Mouse (Mus musculus) midbrain, embryonic 14.5 days (tissue): ENCODE results near the gene Olfr1389. TPM values are rescaled to one million over a fixed set of nuclear protein-coding genes. Genes with fewer than 3 reads are reported as not detected.
"Not testable (repeated sequence)": the region's sequence is repeated elsewhere in the genome, so short reads cannot be mapped to it uniquely, and the experiment has no call there.

Experiments
- ATAC-seq: fragments of 200-750 bp; cut with Nextera tagmentation; 2 replicates; pipeline ENCODE4 v1.8.0; 2017; ENCODE audit warnings: moderate number of reproducible peaks, moderate library complexity; ENCODE audit not compliant: low FRiP score, low TSS enrichment
- DNase-seq: peaks from one replicate; pipeline ENCODE4 v3.0.0-alpha.2; 2015
- H3K27ac ChIP-seq: fragments of 300-500 bp; sonication (generic); replicated peaks from 2 replicates; pipeline ENCODE4 v1.5.1; 2014; ENCODE audit warnings: mild to moderate bottlenecking, low read depth, low read length, moderate library complexity
- H3K27me3 ChIP-seq: fragments of 300-500 bp; sonication (generic); 2 replicates; pipeline ENCODE4 v1.6.1; 2014; ENCODE audit warnings: low read length, control low read depth, mixed read lengths; ENCODE audit not compliant: control insufficient read depth, insufficient read depth
- H3K36me3 ChIP-seq: fragments of 300-500 bp; sonication (generic); 2 replicates; pipeline ENCODE4 v1.6.1; 2014; ENCODE audit warnings: low read length, control low read depth; ENCODE audit not compliant: control insufficient read depth, insufficient read depth
- H3K4me1 ChIP-seq: fragments of 300-500 bp; sonication (generic); 2 replicates; pipeline ENCODE4 v1.6.1; 2014; ENCODE audit warnings: mild to moderate bottlenecking, antibody characterized with exemption, low read length, control low read depth; ENCODE audit not compliant: control insufficient read depth, insufficient read depth
- H3K4me2 ChIP-seq: fragments of 300-500 bp; sonication (generic); 2 replicates; pipeline ENCODE4 v1.6.1; 2014; ENCODE audit warnings: mild to moderate bottlenecking, low read length, moderate library complexity
- H3K4me3 ChIP-seq: fragments of 300-500 bp; sonication (generic); replicated peaks from 2 replicates; pipeline ENCODE4 v1.5.1; 2014; ENCODE audit warnings: low read depth, low read length
- H3K9ac ChIP-seq: fragments of 300-500 bp; sonication (generic); replicated peaks from 2 replicates; pipeline ENCODE4 v1.6.1; 2014; ENCODE audit warnings: mild to moderate bottlenecking, low read length, moderate library complexity
- H3K9me3 ChIP-seq: fragments of 300-500 bp; sonication (generic); 2 replicates; pipeline ENCODE4 v1.6.1; 2016; ENCODE audit warnings: low read length, control low read depth, mixed read lengths; ENCODE audit not compliant: control insufficient read depth
- WGBS: fragments of 180-500 bp; shearing (Covaris S2); extraction: QIAGEN DNeasy Blood & Tissue Kit; methylation state at CpG from one replicate; pipeline ENCODE4 v1.1.7; 2014; 5-methylcytosine and 5-hydroxymethylcytosine counted together
- polyA plus RNA-seq: library from polyadenylated mRNA; unstranded; fragments of >200 nt; fragmentation: Nextera tagmentation; extraction: Ambion mirVana; gene quantifications from 2 replicates; pipeline ENCODE4 v1.2.1, GENCODE M21; 2014

The Olfr1389 gene
- not detected in 2 replicates for polyA plus RNA-seq

GRCm38 (mm10) chr11:49422767-49423166, at the start of gene Olfr1389:
Gene Olfr1389 (plus strand): TSS chr11:49423067.
- no peak for DNase-seq
- 89% methylated on average over 2 of the region's 2 CpGs for WGBS
- H3K4me1 ChIP-seq = no peaks in the 10 kb centered on the region
- no peak within 1 kb of the TSS for H3K27ac ChIP-seq
- no peaks in the 10 kb centered on the region for H3K9me3 ChIP-seq
- no peak for ATAC-seq
- no peaks in the 10 kb centered on the region for H3K36me3 ChIP-seq
- H3K4me3 ChIP-seq = no peak within 1 kb of the TSS
- no peak within 1 kb of the TSS for H3K9ac ChIP-seq
- no peaks in the 10 kb centered on the region for H3K27me3 ChIP-seq
- H3K4me2 ChIP-seq = no peak within 1 kb of the TSS

- no peaks in the 10 kb centered on the region for H3K36me3 ChIP-seq
- no peaks in the 10 kb centered on the region for H3K9me3 ChIP-seq
- no peak overlapping the region for H3K27ac ChIP-seq
- no peaks in the 10 kb centered on the region for H3K4me1 ChIP-seq
- ATAC-seq = no peak
- no peak overlapping the region for H3K4me2 ChIP-seq
- no peak overlapping the region for H3K9ac ChIP-seq
- DNase-seq = no peak
- H3K27me3 ChIP-seq = no peaks in the 10 kb centered on the region
- H3K4me3 ChIP-seq = no peak overlapping the region
These were observed 39.7 kb upstream of the Olfr1389 start for GRCm38 (mm10) chr11:49383133-49383532.

GRCm38 (mm10) chr11:49386118-49386517, 36.7 kb upstream of the Olfr1389 start:
- not testable (repeated sequence) for H3K27ac ChIP-seq, H3K36me3 ChIP-seq, H3K9me3 ChIP-seq, H3K9ac ChIP-seq, ATAC-seq, H3K4me1 ChIP-seq, H3K4me3 ChIP-seq, DNase-seq, H3K27me3 ChIP-seq, H3K4me2 ChIP-seq
- WGBS = 90% methylated on average over 7 of the region's 7 CpGs

- not testable (repeated sequence) for H3K36me3 ChIP-seq, H3K27ac ChIP-seq, H3K27me3 ChIP-seq, ATAC-seq, H3K4me2 ChIP-seq, H3K9ac ChIP-seq, H3K9me3 ChIP-seq, DNase-seq, H3K4me3 ChIP-seq, H3K4me1 ChIP-seq
- WGBS = 79% methylated on average over 1 of the region's 1 CpGs
These were observed 30.2 kb upstream of the Olfr1389 start for GRCm38 (mm10) chr11:49392707-49393106.

- DNase-seq = no peak
- no peaks in the 10 kb centered on the region for H3K9me3 ChIP-seq
- H3K27me3 ChIP-seq = no peaks in the 10 kb centered on the region
- H3K4me3 ChIP-seq = no peak overlapping the region
- no peak for ATAC-seq
- H3K4me1 ChIP-seq = no peaks in the 10 kb centered on the region
- no peak overlapping the region for H3K9ac ChIP-seq
- 77% methylated on average over 3 of the region's 3 CpGs for WGBS
- H3K36me3 ChIP-seq = no peaks in the 10 kb centered on the region
- no peak overlapping the region for H3K27ac ChIP-seq
- H3K4me2 ChIP-seq = no peak overlapping the region
These were observed 16.1 kb upstream of the Olfr1389 start for GRCm38 (mm10) chr11:49406784-49407183.

GRCm38 (mm10) chr11:49410540-49410939, 12.3 kb upstream of the Olfr1389 start:
- DNase-seq (peak; percentile 59), ATAC-seq (no peak)
- Histone ChIP-seq H3K36me3 (no peaks in the 10 kb centered on the region), H3K4me3 (no peak overlapping the region), H3K9ac (no peak overlapping the region), H3K9me3 (no peaks in the 10 kb centered on the region), H3K27me3 (no peaks in the 10 kb centered on the region), H3K27ac (no peak overlapping the region), H3K4me2 (no peak overlapping the region), H3K4me1 (no peaks in the 10 kb centered on the region)
- 38% methylated on average over 1 of the region's 1 CpGs for WGBS

- H3K4me3 ChIP-seq = no peak overlapping the region
- 75% methylated on average over 1 of the region's 1 CpGs for WGBS
- no peak overlapping the region for H3K27ac ChIP-seq
- no peak overlapping the region for H3K9ac ChIP-seq
- no peaks in the 10 kb centered on the region for H3K36me3 ChIP-seq
- ATAC-seq = no peak
- no peaks in the 10 kb centered on the region for H3K9me3 ChIP-seq
- no peak for DNase-seq
- no peaks in the 10 kb centered on the region for H3K4me1 ChIP-seq
- H3K27me3 ChIP-seq = no peaks in the 10 kb centered on the region
- H3K4me2 ChIP-seq = no peak overlapping the region
These were observed 2.5 kb downstream of the Olfr1389 start for GRCm38 (mm10) chr11:49425257-49425927.

- no peak overlapping the region for H3K4me2 ChIP-seq
- H3K9ac ChIP-seq = no peak overlapping the region
- no peaks in the 10 kb centered on the region for H3K36me3 ChIP-seq
- no peak overlapping the region for H3K4me3 ChIP-seq
- DNase-seq = no peak
- 92% methylated on average over 2 of the region's 2 CpGs for WGBS
- no peak for ATAC-seq
- no peaks in the 10 kb centered on the region for H3K9me3 ChIP-seq
- H3K27ac ChIP-seq = no peak overlapping the region
- no peaks in the 10 kb centered on the region for H3K27me3 ChIP-seq
- H3K4me1 ChIP-seq = no peaks in the 10 kb centered on the region
These were observed 6.8 kb downstream of the Olfr1389 start for GRCm38 (mm10) chr11:49429641-49430040.

- H3K27ac ChIP-seq = no peak within 1 kb of the TSS
- H3K4me2 ChIP-seq = no peak within 1 kb of the TSS
- no peak within 1 kb of the TSS for H3K9ac ChIP-seq
- DNase-seq (no peak), ATAC-seq (no peak)
- no peaks in the 10 kb centered on the region for H3K9me3 ChIP-seq
- H3K4me3 ChIP-seq = no peak within 1 kb of the TSS
- H3K36me3 ChIP-seq = no peaks in the 10 kb centered on the region
- no peaks in the 10 kb centered on the region for H3K4me1 ChIP-seq
- 68% methylated on average over 3 of the region's 3 CpGs for WGBS
- H3K27me3 ChIP-seq = no peaks in the 10 kb centered on the region
These were observed 13.5 kb downstream of the Olfr1389 start, which contains the start of gene Olfr1388 for GRCm38 (mm10) chr11:49436411-49436810. Gene Olfr1388 (plus strand): TSS chr11:49436624.
